Mouse (Mus musculus): ENCODE data around the gene Srsf7.

Gene Srsf7

DNA sequence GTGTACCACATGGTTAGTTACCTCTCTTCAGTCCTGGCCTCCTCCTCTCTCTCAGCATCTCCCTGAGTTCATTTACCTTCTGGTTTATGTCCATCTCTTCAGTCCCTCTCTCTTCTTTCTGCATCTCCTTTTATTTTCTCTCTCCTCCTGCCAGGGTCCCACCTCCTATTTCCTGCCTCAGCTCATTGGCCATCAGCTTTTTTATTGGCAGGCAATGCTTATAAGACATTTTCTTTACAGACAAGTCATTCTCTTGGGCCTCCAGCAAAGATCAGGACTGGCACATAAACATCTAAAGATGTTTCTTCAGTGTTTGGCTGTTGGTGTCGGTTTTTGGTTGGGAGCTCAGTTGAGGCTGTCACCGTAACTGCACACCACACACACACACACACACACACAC is 33.4 kb downstream of the Srsf7 start:
- POLR2A ChIA-PET, result interaction anchor here (0.6 to 3.2 kb wide), 30 partner anchors 9 to 197 kb away, joined by 3 to 19 read pairs (median 4); partner anchors contain the start of genes Srsf7 (in 4 of the 4), Ttc39d (in 4 of the 4), Gemin6 (in 2 of the 4) and Galm (in 1 of the 4)
- CTCF ChIA-PET, result interaction anchor here (0.5 to 1.2 kb wide), 6 partner anchors 18 to 593 kb away, joined by 3 to 5 read pairs (median 4); no protein-coding TSS in a partner anchor

DNA sequence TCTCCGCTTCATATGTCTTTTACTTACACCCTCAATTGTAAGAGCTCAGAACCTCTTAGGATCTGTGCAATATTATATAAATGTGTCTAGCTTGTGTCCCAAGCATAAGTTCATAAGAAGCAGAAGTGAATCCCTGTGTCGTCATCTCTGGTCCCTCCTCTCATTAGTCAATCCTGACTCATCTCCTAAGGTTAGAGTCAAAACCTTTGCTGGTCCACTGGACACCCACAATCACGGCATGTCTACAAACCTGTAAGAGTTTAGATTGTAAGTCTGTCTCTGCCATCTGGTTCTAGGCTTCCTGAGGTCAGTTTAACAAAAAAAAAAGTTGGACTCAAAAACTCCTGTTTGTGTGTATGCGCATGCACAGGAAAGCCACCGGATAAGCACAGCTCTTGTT is 34.3 kb downstream of the Srsf7 start:
- CTCF ChIA-PET, result interaction anchor here in 1 of 4 experiments (0.9 kb wide), 1 partner anchor 155 kb away, joined by 4 read pairs; no protein-coding TSS in a partner anchor

DNA sequence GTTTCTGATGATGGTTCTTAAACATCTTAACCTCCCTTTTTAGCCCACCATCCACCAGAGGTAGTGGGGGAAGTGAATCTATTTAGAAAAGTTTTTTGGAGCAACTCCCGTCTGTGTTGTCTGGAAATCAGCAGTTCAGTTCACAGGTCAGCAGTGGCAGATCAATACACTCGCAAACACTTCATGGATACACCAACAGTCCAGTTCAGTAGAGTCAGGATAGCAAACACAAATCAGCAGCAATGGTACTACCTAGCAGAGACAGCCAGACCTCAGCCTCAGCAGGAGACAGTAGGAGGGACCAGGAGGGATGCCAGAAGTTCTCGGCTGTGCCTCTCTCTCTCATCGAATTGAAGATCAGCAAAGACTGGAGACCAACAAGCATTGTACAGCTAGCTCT is 35.2 kb downstream of the Srsf7 start:
- ChIA-PET POLR2A (interaction anchor here in 1 of 4 experiments (1.0 kb wide), 1 partner anchor 35 kb away, joined by 3 read pairs; the partner anchor contains the start of genes Srsf7 and Ttc39d), CTCF (no interaction called here)

More for the DNA sequence above, 34.3 kb downstream of the Srsf7 start:
- POLR2A ChIA-PET, result interaction anchor here in 2 of 4 experiments (0.8 to 2.6 kb wide), 9 partner anchors 27 to 121 kb away, joined by 3 to 15 read pairs (median 3); partner anchors contain the start of genes Srsf7 (in 2 of the 2) and Ttc39d (in 2 of the 2)

DNA sequence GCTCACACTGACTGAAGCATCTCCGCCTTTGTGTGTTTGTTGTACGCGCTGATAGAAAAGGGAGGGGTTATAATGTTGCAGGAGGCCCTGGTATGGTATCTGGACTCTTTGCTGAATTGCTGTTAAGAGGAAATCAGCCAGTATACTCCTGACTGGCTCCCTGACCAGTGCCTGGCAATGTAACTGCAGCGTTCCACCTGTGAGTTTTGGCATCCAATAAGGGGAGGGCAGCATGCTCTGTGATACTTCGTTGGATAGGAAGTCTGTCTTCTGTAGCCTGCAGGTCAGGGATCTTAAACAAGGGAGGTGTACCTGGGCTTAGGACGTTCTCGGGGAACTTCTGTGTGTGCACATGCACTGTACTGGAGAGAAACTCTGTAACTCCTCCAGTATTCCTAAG is 36.2 kb downstream of the Srsf7 start:
- POLR2A ChIA-PET, result interaction anchor here in 1 of 4 experiments (1.0 kb wide), 1 partner anchor 36 kb away, joined by 3 read pairs; the partner anchor contains the start of genes Srsf7 and Ttc39d
- CTCF ChIA-PET, result no interaction called here

DNA sequence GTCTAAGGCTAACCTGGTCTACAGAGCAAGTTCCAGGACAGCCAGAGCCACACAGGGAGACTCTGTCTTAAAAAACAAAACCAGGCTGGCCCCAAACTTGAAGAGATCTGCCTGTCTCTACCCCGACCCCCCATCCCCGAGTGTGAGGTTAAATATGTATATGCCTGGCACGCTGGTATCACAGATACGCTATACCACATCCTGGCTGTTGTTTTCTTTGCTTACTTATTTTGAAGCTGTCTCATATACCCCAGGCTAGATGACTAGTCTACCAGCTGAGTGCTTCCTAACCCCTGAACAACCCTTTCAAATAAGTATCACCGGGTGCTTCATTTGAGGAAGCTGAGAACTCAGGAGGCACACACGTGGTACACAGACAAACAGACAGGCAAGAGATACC is 37.3 kb downstream of the Srsf7 start:
- ChIA-PET POLR2A (interaction anchor here in 3 of 4 experiments (0.7 to 2.9 kb wide), 11 partner anchors 7 to 389 kb away, joined by 3 to 26 read pairs (median 11); partner anchors contain the start of genes Galm (in 2 of the 3), Srsf7 (in 2 of the 3), Ttc39d (in 2 of the 3) and Hnrnpll (in 1 of the 3)), CTCF (interaction anchor here in 2 of 4 experiments (0.9 to 2.0 kb wide), 2 partner anchors 10 to 152 kb away, joined by 3 to 9 read pairs; no protein-coding TSS in a partner anchor)

DNA sequence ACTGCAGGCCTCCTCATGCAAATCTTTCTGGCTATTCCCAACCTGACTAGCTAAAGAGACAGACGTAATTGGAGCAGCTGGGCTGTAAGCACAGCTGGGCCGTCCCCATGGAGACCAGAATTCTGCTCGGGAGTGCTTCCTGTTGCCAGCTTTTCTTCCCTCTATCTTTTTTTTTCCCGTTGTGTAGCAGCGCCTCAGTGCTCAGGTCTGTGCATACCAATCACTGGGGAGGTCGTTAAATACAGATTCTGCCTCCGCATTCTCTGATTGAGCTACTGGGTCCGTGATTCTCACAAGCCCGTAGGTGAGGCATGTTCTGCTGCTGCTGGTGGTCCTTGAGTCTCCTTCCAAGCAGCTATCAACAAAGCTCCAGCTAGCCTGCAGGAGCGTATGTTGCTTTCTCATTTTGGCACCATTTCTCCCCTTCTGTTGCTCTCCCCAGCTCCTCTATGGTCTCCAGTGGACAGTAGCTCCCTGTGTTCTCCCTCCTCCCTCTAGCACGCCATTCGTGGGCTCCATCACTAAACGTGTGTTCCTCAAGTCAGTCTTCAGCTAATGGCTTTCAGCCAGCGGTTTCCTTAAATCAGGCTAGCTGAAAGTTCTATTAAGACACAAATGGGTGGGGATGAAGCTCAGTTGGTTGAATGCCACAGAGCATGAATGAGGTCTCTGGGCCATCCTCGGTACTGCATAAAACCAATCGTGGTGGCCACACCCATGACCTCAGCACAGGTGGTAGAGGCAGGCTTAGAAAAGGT is 38.5 kb downstream of the Srsf7 start:
- CTCF ChIA-PET, result interaction anchor here in 3 of 4 experiments (0.6 to 2.6 kb wide), 10 partner anchors 9 to 274 kb away, joined by 3 to 15 read pairs (median 4); no protein-coding TSS in a partner anchor
- POLR2A ChIA-PET, result interaction anchor here (0.5 to 2.9 kb wide), 46 partner anchors 8 to 390 kb away, joined by 3 to 26 read pairs (median 4); partner anchors contain the start of genes Atl2 (in 2 of the 4), Galm (in 2 of the 4), Hnrnpll (in 2 of the 4) and Srsf7 (in 2 of the 4)

DNA sequence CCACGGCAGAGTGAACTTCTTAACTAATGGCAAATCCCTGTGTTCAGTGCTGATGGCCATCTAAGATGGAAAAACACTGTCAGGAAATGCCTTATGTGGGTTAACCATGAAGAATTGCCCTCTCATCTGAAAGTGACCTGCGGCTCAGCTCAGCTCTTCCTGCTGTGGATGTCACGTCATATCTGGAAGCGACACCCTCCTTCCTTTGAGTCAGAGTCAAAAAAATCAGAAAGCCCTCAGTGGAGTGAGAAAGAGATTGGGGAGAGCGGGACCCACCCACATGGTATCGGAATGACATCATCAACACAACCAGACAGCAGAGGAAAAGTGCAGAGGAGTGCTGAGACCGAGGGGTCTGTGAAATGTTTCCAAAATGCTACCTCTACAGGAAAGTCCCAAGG is 39.3 kb downstream of the Srsf7 start:
- CTCF ChIA-PET, result interaction anchor here in 3 of 4 experiments (0.6 to 2.6 kb wide), 8 partner anchors 8 to 273 kb away, joined by 3 to 15 read pairs (median 6); no protein-coding TSS in a partner anchor
- POLR2A ChIA-PET, result interaction anchor here in 3 of 4 experiments (0.6 to 2.9 kb wide), 34 partner anchors 9 to 275 kb away, joined by 3 to 26 read pairs (median 4); partner anchors contain the start of genes Atl2 (in 2 of the 3), Hnrnpll (in 2 of the 3), Srsf7 (in 2 of the 3) and Ttc39d (in 2 of the 3)

DNA sequence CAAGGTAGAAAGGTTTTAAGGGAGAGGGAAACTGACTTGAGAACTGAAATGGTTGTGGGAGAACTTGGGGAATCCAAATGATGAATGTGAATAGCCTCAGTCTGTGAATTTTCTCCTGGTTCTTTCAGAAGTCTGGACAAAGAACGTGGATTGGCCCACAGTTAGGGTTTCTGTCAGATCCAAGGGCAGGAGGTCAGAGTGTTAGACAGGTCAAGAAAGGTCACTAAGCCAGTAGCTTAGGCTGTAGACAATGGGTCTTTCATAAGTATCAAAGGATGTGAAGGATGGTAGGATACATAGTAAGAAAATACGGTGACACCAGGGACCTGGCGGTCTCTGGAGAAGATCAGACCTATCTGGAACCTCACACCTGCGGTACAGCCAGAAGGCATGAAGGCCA is 39.7 kb downstream of the Srsf7 start:
- ChIA-PET POLR2A (interaction anchor here in 3 of 4 experiments (0.6 to 2.9 kb wide), 10 partner anchors 9 to 149 kb away, joined by 3 to 16 read pairs (median 5); partner anchors contain the start of genes Srsf7 (in 1 of the 3) and Ttc39d (in 1 of the 3)), CTCF (interaction anchor here in 1 of 4 experiments (1.2 to 2.6 kb wide), 2 partner anchors 119 to 273 kb away, joined by 3 to 15 read pairs; no protein-coding TSS in a partner anchor)

DNA sequence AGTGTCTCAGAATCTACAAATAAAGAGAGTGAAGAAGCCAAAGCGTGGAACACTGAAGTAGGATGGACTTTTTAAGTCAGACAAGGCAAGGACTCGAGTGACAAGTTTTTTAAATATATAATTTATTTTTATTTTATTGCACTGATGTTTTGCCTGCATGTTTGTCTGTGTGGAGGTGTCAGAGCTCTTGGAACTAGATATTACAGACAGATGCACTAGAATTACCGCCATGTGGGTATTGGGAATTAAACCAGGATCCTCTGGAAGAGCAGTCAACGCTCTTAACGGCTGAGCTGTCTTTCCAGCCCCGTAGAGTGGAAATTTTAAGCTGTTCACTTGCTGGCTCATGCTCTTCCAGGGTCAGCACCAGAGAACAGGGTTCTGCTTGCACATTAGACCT is 40.8 kb downstream of the Srsf7 start:
- CTCF ChIA-PET, result interaction anchor here in 1 of 4 experiments (0.5 kb wide), 1 partner anchor 50 kb away, joined by 14 read pairs; no protein-coding TSS in a partner anchor
- POLR2A ChIA-PET, result interaction anchor here (0.9 to 2.1 kb wide), 11 partner anchors 9 to 116 kb away, joined by 3 to 9 read pairs (median 4); partner anchors contain the start of genes Srsf7 (in 3 of the 4) and Ttc39d (in 3 of the 4)

DNA sequence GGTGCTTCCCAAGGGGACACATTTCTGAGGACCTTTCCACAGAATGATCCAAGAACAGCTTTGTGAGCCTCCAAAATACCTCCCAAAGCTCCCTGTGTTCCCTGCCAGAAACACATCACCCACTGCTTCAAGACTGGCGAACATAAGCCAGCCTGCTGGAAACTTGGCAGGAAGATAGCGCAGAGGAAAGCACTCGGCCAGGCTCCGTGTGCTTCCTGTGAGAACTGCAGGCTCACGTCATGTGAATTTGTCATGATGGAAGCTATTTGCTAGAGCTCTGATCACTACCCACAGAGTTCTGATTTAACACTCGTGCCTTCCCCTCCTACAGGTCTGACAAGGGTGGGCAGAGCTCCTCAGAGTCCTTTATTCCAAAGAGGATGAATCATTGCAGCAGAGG is 41.4 kb downstream of the Srsf7 start:
- CTCF ChIA-PET, result interaction anchor here in 2 of 4 experiments (0.6 to 1.3 kb wide), 2 partner anchors 9 to 142 kb away, joined by 3 to 4 read pairs; no protein-coding TSS in a partner anchor

DNA sequence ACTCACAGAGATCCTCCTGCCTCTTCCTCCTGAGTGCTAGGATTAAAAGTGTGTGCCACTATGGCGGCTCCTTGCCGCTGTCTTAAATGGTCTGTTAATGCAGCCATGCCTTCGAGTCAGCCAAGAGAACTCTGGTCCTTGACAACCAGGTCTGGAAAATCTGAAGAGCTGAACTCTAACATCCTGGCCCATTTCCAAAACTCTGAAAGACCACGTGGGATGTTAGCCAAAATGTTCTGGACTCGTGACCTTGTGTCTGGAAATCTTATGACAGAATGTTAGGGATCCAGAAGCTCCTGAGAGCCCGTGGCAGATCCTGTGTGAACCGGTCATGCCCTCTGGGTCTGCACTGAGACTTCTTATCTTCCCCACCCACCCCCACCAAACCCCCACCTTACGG is 43.1 kb downstream of the Srsf7 start:
- CTCF ChIA-PET, result interaction anchor here (0.7 to 1.4 kb wide), 9 partner anchors 18 to 503 kb away, joined by 3 to 10 read pairs (median 4); no protein-coding TSS in a partner anchor
- POLR2A ChIA-PET, result interaction anchor here in 3 of 4 experiments (0.6 to 1.9 kb wide), 10 partner anchors 8 to 418 kb away, joined by 3 to 7 read pairs (median 4); partner anchors contain the start of genes Srsf7 (in 1 of the 3) and Ttc39d (in 1 of the 3)

More for the DNA sequence above, 41.4 kb downstream of the Srsf7 start:
- POLR2A ChIA-PET, result interaction anchor here in 3 of 4 experiments (1.1 to 2.1 kb wide), 8 partner anchors 9 to 116 kb away, joined by 3 to 9 read pairs (median 5); partner anchors contain the start of genes Srsf7 (in 2 of the 3) and Ttc39d (in 2 of the 3)

DNA sequence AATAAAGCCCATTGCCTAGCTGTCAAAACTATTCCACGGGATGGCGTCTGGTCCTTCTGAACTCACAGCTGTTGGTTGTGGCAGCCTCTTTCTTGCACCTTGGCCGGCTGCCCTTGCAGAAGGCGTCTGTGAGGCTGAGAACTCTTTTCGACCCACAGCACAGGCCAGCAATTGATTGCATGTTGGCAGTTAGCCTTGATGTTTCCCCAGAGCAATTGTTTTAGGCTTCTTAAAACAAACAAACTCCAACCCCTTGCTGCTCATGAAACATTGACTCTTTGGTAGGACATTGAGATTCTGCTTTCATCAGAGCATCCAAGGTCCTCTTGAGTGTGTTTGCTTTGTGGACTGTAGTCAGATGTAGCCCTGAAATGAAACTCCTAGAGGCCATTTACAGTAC is 46.7 kb downstream of the Srsf7 start:
- ChIA-PET POLR2A (interaction anchor here in 1 of 4 experiments (1.6 kb wide), 1 partner anchor 47 kb away, joined by 6 read pairs; the partner anchor contains the start of genes Srsf7 and Ttc39d), CTCF (interaction anchor here in 1 of 4 experiments (1.1 kb wide), 1 partner anchor 8 kb away, joined by 3 read pairs; no protein-coding TSS in a partner anchor)

DNA sequence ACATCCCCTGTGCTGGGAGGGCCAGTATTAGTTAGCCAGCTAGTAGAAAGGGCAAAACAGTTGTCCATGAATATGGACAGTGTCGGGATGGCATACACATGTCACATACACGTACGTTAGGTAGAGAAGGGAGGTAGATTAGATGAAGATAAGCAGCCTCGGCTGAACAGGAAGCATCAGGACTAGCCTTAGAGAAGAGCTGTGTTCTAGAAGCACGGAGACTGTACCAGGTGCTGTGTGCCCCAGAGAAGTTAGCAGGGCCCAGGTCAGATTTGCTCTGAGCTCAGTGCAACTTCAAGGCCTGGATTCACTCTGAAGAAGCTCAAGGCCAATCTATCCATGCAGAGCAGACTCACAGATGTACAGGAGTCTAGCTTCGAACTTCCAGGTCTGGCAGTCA is 49.6 kb downstream of the Srsf7 start:
- CTCF ChIA-PET, result interaction anchor here in 2 of 4 experiments (0.7 to 1.4 kb wide), 4 partner anchors 14 to 140 kb away, joined by 3 to 14 read pairs (median 8); no protein-coding TSS in a partner anchor
- POLR2A ChIA-PET, result interaction anchor here in 3 of 4 experiments (0.7 to 2.9 kb wide), 15 partner anchors 10 to 125 kb away, joined by 3 to 13 read pairs (median 4); partner anchors contain the start of genes Srsf7 (in 2 of the 3), Ttc39d (in 2 of the 3) and Gemin6 (in 1 of the 3)

DNA sequence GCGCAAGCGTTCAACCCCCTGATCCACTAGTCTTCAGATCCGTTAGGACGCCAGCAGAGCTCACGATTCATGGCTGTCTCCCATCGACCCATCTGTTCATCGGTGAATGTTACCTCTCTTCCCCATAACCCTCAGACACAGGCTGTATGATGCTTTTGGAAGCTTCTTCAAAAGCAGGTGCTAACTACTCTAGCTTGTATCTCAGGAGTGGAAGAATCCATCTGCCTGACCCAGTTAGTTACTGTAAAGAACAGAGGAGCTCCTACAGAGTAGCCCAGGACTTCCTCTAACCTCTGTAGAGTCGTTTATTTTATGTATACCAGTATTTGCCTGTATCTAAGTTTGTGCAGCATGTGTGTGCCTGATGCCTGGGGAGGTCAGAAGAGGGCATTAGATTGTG is 50.2 kb downstream of the Srsf7 start:
- CTCF ChIA-PET, result interaction anchor here in 2 of 4 experiments (0.9 to 1.4 kb wide), 3 partner anchors 8 to 139 kb away, joined by 3 to 4 read pairs (median 3); no protein-coding TSS in a partner anchor
- POLR2A ChIA-PET, result interaction anchor here in 3 of 4 experiments (0.7 to 2.9 kb wide), 16 partner anchors 9 to 124 kb away, joined by 3 to 13 read pairs (median 4); partner anchors contain the start of genes Srsf7 (in 2 of the 3), Ttc39d (in 2 of the 3) and Gemin6 (in 1 of the 3)

DNA sequence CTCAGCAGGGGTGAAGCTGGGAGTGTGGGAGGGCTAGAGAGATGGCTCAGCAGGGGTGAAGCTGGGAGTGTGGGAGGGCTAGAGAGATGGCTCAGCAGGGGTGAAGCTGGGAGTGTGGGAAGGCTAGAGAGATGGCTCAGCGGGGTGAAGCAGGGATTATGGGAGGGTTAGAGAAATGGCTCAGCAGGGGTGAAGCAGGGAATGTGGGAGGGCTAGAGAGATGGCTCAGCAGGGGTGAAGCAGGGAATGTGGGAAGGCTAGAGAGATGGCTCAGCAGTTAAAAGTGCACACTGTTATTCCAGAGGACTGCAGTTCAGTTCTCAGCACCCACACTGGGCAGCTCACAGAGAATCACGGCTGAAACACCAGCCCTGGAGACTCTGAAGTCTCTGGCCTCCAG is 53.5 kb downstream of the Srsf7 start:
- POLR2A ChIA-PET, result interaction anchor here in 3 of 4 experiments (0.7 to 2.4 kb wide), 18 partner anchors 9 to 790 kb away, joined by 3 to 17 read pairs (median 4); partner anchors contain the start of genes Srsf7 (in 2 of the 3), Ttc39d (in 2 of the 3) and Gemin6 (in 1 of the 3)

DNA sequence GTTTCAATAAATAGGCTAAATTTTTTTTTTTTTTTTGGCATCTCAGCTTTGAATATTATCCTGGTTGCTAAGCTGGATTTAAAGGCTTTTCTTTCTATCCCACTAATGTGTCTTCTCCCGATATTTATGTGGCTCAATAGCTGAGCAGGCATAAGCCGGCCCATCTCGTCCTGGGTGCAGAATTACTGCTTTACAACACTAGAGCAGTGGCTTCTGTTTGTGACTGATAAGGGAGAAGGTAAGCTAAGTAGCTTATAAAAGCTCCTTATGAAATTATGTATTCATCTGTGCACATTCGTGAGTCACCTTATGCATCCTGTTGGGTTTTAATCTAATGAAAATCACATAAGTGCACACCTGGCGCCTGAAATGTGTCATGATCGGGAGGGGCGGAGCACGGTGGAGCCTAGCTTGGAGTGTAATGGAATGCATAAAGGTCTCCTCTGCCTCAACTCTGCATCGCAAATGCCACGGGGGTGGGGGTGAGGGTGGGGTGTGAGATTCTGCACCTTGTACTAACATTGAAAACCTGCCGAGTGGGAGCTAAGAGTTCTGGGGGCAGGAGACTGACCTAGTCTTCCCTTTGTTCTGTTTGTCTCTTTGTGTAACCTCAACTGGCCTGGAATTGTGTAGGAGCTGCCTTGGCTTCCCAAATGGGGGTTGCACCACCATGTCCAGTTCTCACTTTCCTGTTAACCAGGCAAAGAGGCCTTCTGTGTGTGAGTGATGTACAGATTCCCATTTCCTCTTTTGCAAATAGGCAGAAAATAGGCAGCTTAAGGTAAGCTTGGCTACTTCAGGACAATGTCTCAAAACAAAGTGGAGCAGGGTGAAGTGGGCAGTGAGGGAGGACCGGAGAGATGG is 54.1 kb downstream of the Srsf7 start:
- POLR2A ChIA-PET, result interaction anchor here (0.7 to 2.4 kb wide), 25 partner anchors 8 to 789 kb away, joined by 3 to 17 read pairs (median 3); partner anchors contain the start of genes Srsf7 (in 2 of the 4), Ttc39d (in 2 of the 4) and Gemin6 (in 1 of the 4)
- CTCF ChIA-PET, result interaction anchor here (0.5 to 1.6 kb wide), 7 partner anchors 27 to 174 kb away, joined by 3 to 4 read pairs (median 3); no protein-coding TSS in a partner anchor

More for the DNA sequence above, 53.5 kb downstream of the Srsf7 start:
- CTCF ChIA-PET, result interaction anchor here (0.5 to 1.6 kb wide), 6 partner anchors 26 to 174 kb away, joined by 3 to 4 read pairs (median 4); no protein-coding TSS in a partner anchor

All from embryonic stem cell, embryonic (primary cell).